Mouse (Mus musculus): Measurements from ENCODE around the gene Glmp.
"Not testable (repeated sequence)": the region's sequence is repeated elsewhere in the genome, so short reads cannot be mapped to it uniquely, and the experiment has no call there.

Glmp gene

DNA sequence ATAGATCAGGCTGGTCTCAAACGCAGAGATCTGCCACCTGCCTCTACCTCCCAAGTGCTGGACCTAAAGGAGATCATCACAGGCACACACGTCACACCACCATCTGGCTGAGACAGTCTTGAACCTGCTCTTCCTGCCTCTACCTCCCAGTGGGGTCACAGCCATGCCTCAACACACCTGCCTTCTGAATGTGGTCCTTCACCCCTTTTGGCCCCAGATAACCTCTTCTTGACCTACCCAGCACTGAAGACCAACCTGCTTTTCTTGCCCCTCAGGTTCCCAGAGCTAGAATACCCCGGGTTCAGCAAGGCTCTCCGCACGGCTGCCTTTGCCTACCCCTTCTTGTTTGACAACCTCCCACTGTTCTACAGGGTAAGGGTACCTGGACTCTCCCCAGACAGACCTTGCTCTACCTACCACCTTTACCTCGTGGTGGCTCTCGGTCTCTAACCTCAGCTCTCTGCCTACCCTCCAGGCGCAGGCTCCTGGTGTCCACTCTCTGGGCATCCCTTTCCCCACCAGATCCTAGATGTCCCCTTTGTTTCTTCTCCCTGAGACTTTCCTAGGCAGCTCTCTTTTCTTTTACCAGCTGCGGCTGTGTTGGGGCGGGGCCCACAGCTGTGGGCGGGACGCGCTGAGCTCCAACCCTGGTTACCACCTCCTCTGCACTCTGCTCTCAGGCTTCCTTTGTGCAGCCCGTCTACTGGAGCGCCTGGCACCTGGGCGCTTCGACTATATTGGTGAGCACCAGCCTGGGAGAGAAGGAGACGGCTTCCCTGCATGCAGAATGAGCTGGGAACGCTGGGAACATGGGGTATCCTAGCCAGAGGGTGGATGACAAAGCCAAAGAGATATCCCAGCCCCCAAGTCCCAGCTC is 51.2 kb downstream of the Glmp start:
- not testable (repeated sequence) for ATAC-seq (ENCODE audit: insufficient number of reproducible peaks, low FRiP score, low TSS enrichment)

DNA sequence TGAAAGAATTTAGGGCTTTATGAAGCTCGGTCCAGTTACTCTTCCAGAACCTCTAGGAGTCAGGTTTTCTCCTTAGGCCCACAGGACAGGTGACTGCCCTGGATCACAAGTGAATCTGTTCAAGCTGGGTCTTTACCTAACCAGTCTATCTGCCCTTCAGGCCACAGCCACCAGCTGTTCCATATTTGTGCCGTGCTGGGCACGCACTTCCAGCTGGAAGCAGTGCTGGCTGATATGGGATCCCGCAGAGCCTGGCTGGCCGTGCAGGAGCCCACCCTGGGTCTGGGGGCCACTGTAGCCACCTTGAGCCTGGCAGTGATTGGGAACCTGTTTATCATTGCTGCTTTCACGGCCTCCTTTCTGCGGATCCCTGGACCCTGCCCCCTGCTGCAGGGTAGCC is 51.8 kb downstream of the Glmp start:
- not testable (repeated sequence) for ATAC-seq (ENCODE audit: insufficient number of reproducible peaks, low FRiP score, low TSS enrichment)

DNA sequence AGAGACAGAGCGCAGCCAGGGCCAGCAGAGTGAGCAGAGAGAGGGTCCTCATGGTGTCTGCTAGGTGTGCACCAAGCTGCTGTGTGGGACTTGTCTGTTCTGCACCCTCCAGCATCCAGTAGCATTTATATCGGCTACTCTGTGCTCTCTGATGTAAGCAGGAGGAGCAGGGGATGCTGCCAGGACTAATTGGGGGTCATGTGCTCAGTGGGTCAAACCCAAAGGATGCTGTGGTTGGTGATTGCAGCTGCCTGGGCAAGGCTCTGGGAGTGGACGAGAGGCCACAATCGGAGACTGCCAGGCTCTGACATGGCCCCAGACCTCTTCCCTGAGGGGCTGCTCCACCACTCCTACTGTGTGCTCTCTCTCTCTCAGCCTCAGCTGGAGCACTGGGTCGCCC is 53.8 kb downstream of the Glmp start, which contains the start of gene Bglap2:
Bglap2 (minus strand) TSS at position 101 of the 400 bp plus-strand sequence.
- ATAC-seq (ENCODE audit: insufficient number of reproducible peaks, low FRiP score, low TSS enrichment): not testable (repeated sequence)
